Mouse (Mus musculus): ENCODE results near the gene Vmn1r208.
"Not testable (repeated sequence)": the region's sequence is repeated elsewhere in the genome, so short reads cannot be mapped to it uniquely, and the experiment has no call there.

Gene Vmn1r208

DNA sequence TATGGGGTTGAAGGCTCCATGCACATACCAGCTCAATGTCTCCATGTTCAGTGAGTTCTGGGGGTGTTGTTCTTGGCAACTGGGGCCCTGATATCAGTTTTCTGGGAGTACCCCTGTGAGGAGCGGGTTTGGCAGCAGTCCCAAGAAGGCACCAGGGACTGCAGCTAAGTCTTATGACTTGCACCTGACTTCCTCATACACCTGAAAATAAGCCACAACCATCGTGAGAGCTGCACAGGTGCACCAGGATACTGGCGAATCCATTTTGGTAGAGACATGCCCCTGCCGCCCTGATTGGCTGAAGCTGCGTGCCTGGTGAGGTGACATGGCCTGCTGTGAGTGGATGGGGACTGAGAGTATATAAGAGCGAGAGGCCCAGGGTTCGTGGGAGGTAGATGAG is at the start of gene Vmn1r208:
Gene Vmn1r208 (minus strand): TSS at position 101 of the 400 bp plus-strand sequence.
- DNase-seq, result not testable (repeated sequence)

DNA sequence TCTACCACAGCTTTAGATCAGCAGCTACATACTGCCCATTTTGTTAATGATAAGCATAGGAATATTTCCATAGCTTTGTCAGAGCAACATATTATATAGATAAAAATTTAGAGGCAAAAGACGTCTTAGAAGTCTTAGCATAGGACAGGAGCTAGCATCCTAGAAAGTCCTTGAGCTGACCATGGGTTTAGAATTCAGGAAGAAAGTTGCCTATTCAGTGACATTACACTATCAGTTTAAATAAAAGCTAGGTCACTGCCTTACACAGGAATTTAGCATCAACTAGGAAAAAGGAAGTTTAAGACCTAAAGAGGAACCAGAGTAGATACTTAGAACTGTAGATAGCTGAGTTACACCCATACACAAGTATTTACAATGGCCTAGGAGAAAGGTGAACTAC is 44.4 kb upstream of the Vmn1r208 start:
- DNase-seq, result not testable (repeated sequence)

DNA sequence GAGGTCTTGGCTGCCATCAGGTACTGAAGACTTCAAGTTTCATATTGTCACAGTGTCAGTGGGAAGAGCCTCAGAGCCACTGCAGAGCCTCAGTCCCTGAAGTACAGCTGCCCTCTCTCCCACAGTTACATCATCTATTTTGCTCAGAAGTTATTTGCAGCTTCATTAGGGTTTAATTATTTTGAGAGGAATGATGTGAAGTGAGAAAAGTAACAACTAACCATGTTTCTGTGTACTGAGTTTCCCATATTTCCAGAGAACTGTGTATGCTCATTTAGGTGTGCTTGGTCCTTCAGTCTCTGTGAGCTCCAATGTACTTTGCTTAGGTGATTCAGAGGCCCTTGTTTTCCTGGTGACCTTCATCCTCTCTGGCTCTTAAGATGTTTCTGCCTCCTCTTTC is 32.4 kb upstream of the Vmn1r208 start, which contains the start of gene Vmn1r209:
Gene Vmn1r209 (minus strand): TSS at position 101 of the 400 bp plus-strand sequence.
- DNase-seq, result not testable (repeated sequence)

DNA sequence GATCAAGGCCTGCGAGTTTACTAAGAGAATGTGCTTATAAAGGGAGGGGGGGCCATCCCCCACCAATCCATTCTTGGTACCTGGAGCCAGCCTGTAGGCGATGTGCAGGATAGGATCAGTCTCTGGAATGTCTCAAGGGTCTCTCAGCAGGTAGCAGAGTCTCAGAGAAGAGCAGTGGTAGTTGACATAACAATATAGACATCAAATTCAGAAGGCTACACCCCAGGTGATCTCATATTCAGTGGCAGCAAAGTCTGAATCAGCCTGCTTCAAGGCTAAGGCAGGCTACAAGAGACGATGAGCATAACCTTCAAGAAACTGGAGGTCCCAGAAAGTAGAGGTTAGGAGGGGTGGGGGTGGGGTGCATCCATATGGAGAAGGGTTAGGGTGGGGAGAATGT is 10.9 kb upstream of the Vmn1r208 start:
- not testable (repeated sequence) for DNase-seq

DNA sequence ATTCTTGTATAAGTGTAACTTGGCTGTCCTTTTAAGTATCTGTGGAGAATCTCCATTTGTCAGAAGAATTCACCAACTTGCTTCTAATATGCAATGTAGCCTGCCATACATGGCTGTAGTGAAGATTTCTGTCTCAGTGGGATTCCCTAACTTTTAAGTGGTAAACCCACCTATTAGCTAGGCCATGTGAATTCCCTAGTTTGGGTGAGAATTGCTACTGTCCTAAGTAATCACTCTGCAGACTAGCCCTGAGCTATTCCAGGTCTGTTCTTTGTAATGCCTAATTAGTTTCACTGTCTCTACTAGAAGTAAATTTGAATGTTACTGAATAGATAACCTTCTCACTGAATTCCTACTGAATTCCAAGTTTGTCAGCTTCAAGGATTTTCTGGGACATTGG is 7.0 kb upstream of the Vmn1r208 start:
- DNase-seq, result not testable (repeated sequence)

DNA sequence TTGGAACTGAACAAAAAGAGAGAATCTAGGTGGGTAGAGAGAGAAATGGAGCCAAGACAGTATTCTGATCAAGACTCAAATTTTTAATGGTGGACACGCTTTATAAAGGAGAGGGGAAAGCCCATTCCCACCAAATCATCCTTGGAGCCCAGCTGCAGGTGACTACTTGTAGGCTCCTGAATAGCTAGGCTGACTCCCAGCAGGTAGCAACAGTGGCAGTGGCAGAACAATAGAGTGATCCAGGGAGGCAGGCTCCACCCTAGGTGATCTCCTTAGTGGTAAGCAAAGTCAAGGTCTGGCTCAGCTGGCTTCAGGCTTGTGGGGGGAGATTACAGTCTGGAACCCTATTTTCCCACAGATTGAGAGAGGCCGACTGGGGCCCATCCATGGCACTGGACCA is 5.6 kb downstream of the Vmn1r208 start:
- DNase-seq, result not testable (repeated sequence)

DNA sequence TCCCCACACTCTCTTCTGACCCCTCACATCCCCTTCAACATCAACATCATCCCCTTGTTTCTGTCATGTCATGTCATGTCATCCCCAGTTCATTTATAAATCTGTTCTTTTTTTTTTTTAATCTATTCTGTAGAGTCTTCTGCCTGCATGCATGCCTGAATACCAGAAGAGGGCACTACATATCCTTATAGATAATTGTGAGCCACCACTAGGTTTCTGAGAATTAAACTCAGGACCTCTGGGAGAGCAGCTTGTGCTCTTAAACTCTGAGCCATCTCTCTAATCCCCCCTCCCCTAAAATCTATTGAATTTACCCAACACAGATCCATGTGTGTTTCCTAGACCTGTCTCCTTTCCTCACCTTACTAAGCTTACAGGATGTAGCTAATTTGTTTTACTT is 29.7 kb downstream of the Vmn1r208 start:
- DNase-seq, result no peak

DNA sequence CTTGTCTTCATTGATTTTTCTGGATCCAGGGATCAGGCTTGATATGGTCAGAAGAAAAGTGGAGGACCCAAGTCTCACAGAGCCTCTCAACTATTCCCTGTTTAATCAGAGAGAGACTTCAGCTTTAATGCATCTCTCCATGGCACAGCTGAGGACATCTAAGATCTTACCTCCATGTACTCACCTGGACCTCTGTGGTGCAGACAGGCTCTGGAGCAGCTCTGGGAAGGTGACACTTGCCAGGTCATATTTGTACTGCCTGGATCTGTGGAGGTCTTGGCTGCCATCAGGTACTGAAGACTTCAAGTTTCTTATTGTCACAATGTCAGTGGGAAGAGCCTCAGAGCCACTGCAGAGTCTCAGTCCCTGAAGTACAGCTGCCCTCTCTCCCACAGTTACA is 47.7 kb downstream of the Vmn1r208 start, which contains the start of gene Vmn1r207-ps:
Gene Vmn1r207-ps (minus strand): TSS at position 101 of the 400 bp plus-strand sequence.
- not testable (repeated sequence) for DNase-seq

Measured in spleen, adult 18-20 months (tissue).